Mouse (Mus musculus): ENCODE data around the gene Rgl1. TPM values are rescaled to one million over a fixed set of nuclear protein-coding genes. Genes with fewer than 3 reads are reported as not detected.

Rgl1 gene
- total and polyA plus RNA-seq, 2 experiments from 2014 or later = 16.2 to 16.9 TPM

DNA sequence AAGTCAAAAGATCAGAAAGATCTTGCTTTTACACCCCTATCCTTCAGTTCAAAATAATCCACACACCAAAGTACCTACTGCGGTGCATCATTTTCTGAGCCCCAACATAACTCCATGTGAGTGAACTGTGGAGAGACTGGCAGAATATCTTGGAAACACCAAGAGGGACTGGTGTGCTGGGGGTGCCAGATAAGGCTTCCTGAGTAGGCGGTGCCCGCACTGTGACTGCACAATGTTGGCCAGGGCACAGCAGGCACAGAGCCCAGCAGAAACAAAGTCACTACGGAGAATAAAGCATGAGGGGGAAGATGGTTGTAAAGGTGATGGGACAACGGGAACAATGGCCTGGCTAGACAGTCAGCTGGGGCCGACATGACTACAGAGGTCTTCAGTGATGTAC, 173.5 kb downstream of the Rgl1 start:
- Histone ChIP-seq H3K9ac (replicated peaks; ENCODE audit: low read length, poor library complexity, severe bottlenecking) (no peak overlapping the region), H3K4me1 (ENCODE audit: insufficient read depth, low read length) (no peaks in the 10 kb centered on the region), H3K4me2 (ENCODE audit: low read depth, low read length, poor library complexity, severe bottlenecking) (no peak overlapping the region), H3K4me3 (ENCODE audit: low read depth, low read length) (no peak overlapping the region), H3K27me3 (ENCODE audit: insufficient read depth, low read length) (no peaks in the 10 kb centered on the region), H3K27ac (ENCODE audit: low read depth, low read length) (no peak overlapping the region), H3K36me3 (ENCODE audit: insufficient read depth, low read length) (no peaks in the 10 kb centered on the region), H3K9me3 (ENCODE audit: low read length) (no peaks in the 10 kb centered on the region)
- ATAC-seq (ENCODE audit: low FRiP score) (no peak), DNase-seq (ENCODE audit: low spot score) (no peak)
- 71% methylated on average over 6 of the region's 6 CpGs for WGBS
- no peak for TF ChIP-seq CTCF (IDR thresholded peaks at IDR 0.05)

- Histone ChIP-seq H3K4me2 (ENCODE audit: low read depth, low read length, poor library complexity, severe bottlenecking) (no peak overlapping the region), H3K9me3 (ENCODE audit: low read length) (no peaks in the 10 kb centered on the region), H3K4me1 (ENCODE audit: insufficient read depth, low read length) (no peaks in the 10 kb centered on the region), H3K27ac (ENCODE audit: low read depth, low read length) (no peak overlapping the region), H3K36me3 (ENCODE audit: insufficient read depth, low read length) (no peaks in the 10 kb centered on the region), H3K9ac (replicated peaks; ENCODE audit: low read length, poor library complexity, severe bottlenecking) (no peak overlapping the region), H3K4me3 (ENCODE audit: low read depth, low read length) (no peak overlapping the region), H3K27me3 (ENCODE audit: insufficient read depth, low read length) (no peaks in the 10 kb centered on the region)
- DNase-seq (ENCODE audit: low spot score) (no peak), ATAC-seq (ENCODE audit: low FRiP score) (no peak)
- no peak for TF ChIP-seq CTCF (IDR thresholded peaks at IDR 0.05)
- WGBS = 93% methylated on average over 14 of the region's 15 CpGs
These were observed 174.2 kb downstream of the Rgl1 start for GRCm38 (mm10) chr1:152591746-152592498.

DNA sequence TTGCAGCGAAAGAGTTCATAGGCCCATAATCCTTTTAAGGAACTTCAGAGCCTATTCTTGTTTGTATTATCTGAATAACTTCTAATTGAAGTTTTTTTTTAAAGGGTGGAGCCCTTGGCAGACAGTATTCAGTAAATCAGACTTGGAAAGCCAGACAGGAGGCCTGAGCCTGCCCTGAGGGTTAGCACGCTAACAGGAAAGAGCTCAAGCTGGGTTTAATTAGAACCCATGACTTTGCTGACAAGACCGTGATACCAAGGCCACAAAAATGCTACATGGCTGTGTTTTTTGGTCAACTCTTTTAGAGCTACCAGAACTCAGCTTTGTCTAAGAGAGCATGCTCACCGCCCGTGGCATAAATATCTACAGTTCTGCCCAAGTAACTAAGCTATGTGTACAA, 175.8 kb downstream of the Rgl1 start:
- no peaks in the 10 kb centered on the region for H3K36me3 ChIP-seq (ENCODE audit: insufficient read depth, low read length)
- WGBS = 83% methylated on average over 5 of the region's 5 CpGs
- H3K9ac ChIP-seq (replicated peaks; ENCODE audit: low read length, poor library complexity, severe bottlenecking) = no peak overlapping the region
- H3K9me3 ChIP-seq (ENCODE audit: low read length) = no peaks in the 10 kb centered on the region
- ATAC-seq (ENCODE audit: low FRiP score) = no peak
- DNase-seq (ENCODE audit: low spot score) = no peak
- no peak overlapping the region for H3K4me2 ChIP-seq (ENCODE audit: low read depth, low read length, poor library complexity, severe bottlenecking)
- no peak overlapping the region for H3K4me3 ChIP-seq (ENCODE audit: low read depth, low read length)
- H3K27me3 ChIP-seq (ENCODE audit: insufficient read depth, low read length) = no peaks in the 10 kb centered on the region
- no peak for TF ChIP-seq CTCF (IDR thresholded peaks at IDR 0.05)
- H3K4me1 ChIP-seq (ENCODE audit: insufficient read depth, low read length) = no peaks in the 10 kb centered on the region
- H3K27ac ChIP-seq (ENCODE audit: low read depth, low read length) = no peak overlapping the region

GRCm38 (mm10) chr1:152589331-152589935, 176.7 kb downstream of the Rgl1 start:
- TF ChIP-seq CTCF (IDR thresholded peaks at IDR 0.05) = no peak
- Histone ChIP-seq H3K27me3 (ENCODE audit: insufficient read depth, low read length) (no peaks in the 10 kb centered on the region), H3K4me2 (ENCODE audit: low read depth, low read length, poor library complexity, severe bottlenecking) (no peak overlapping the region), H3K4me3 (ENCODE audit: low read depth, low read length) (no peak overlapping the region), H3K27ac (ENCODE audit: low read depth, low read length) (no peak overlapping the region), H3K9ac (replicated peaks; ENCODE audit: low read length, poor library complexity, severe bottlenecking) (no peak overlapping the region), H3K36me3 (ENCODE audit: insufficient read depth, low read length) (no peaks in the 10 kb centered on the region), H3K4me1 (ENCODE audit: insufficient read depth, low read length) (no peaks in the 10 kb centered on the region), H3K9me3 (ENCODE audit: low read length) (no peaks in the 10 kb centered on the region)
- WGBS = 35% methylated on average over 9 of the region's 9 CpGs
- DNase-seq (ENCODE audit: low spot score) (no peak), ATAC-seq (ENCODE audit: low FRiP score) (no peak)

- no peak overlapping the region for H3K9ac ChIP-seq (replicated peaks; ENCODE audit: low read length, poor library complexity, severe bottlenecking)
- H3K4me3 ChIP-seq (ENCODE audit: low read depth, low read length) = no peak overlapping the region
- no peak for ATAC-seq (ENCODE audit: low FRiP score)
- 81% methylated on average over 3 of the region's 3 CpGs for WGBS
- no peak for DNase-seq (ENCODE audit: low spot score)
- H3K36me3 ChIP-seq (ENCODE audit: insufficient read depth, low read length) = no peaks in the 10 kb centered on the region
- no peaks in the 10 kb centered on the region for H3K4me1 ChIP-seq (ENCODE audit: insufficient read depth, low read length)
- H3K4me2 ChIP-seq (ENCODE audit: low read depth, low read length, poor library complexity, severe bottlenecking) = no peak overlapping the region
- no peak for TF ChIP-seq CTCF (IDR thresholded peaks at IDR 0.05)
- no peaks in the 10 kb centered on the region for H3K27me3 ChIP-seq (ENCODE audit: insufficient read depth, low read length)
- no peaks in the 10 kb centered on the region for H3K9me3 ChIP-seq (ENCODE audit: low read length)
- no peak overlapping the region for H3K27ac ChIP-seq (ENCODE audit: low read depth, low read length)
These were observed 178.7 kb downstream of the Rgl1 start for GRCm38 (mm10) chr1:152587431-152587830.

- no peak for TF ChIP-seq CTCF (IDR thresholded peaks at IDR 0.05)
- Histone ChIP-seq H3K36me3 (ENCODE audit: insufficient read depth, low read length) (no peaks in the 10 kb centered on the region), H3K27ac (ENCODE audit: low read depth, low read length) (no peak overlapping the region), H3K4me1 (ENCODE audit: insufficient read depth, low read length) (no peaks in the 10 kb centered on the region), H3K9me3 (ENCODE audit: low read length) (no peaks in the 10 kb centered on the region), H3K4me3 (ENCODE audit: low read depth, low read length) (no peak overlapping the region), H3K4me2 (ENCODE audit: low read depth, low read length, poor library complexity, severe bottlenecking) (no peak overlapping the region), H3K9ac (replicated peaks; ENCODE audit: low read length, poor library complexity, severe bottlenecking) (no peak overlapping the region), H3K27me3 (ENCODE audit: insufficient read depth, low read length) (no peaks in the 10 kb centered on the region)
- DNase-seq (ENCODE audit: low spot score) (no peak), ATAC-seq (ENCODE audit: low FRiP score) (no peak)
- WGBS = 69% methylated on average over 7 of the region's 7 CpGs
These were observed 180.7 kb downstream of the Rgl1 start for GRCm38 (mm10) chr1:152585385-152585984.

Data from midbrain, postnatal 0 days (tissue).